Mouse (Mus musculus) naive thymus-derived CD4-positive, alpha-beta T cell, adult 2 months (primary cell): ENCODE results near the gene Gm20716.
A peak's percentile ranks its signal among the peaks of the same experiment; 100 is the strongest.
"Not testable (repeated sequence)": the region's sequence is repeated elsewhere in the genome, so short reads cannot be mapped to it uniquely, and the experiment has no call there.

Experiments
- DNase-seq: peaks from one replicate; pipeline ENCODE4 v3.0.0-alpha.2; 2011; ENCODE audit warnings: low read depth

Gene Gm20716

GRCm38 (mm10) chr2:168166750-168167460 lies 63.3 kb downstream of the Gm20716 start:
- DNase-seq, result no peak

- DNase-seq, result peak; percentile 41
Measured at GRCm38 (mm10) chr2:168161978-168162377, 68.2 kb downstream of the Gm20716 start.

DNA sequence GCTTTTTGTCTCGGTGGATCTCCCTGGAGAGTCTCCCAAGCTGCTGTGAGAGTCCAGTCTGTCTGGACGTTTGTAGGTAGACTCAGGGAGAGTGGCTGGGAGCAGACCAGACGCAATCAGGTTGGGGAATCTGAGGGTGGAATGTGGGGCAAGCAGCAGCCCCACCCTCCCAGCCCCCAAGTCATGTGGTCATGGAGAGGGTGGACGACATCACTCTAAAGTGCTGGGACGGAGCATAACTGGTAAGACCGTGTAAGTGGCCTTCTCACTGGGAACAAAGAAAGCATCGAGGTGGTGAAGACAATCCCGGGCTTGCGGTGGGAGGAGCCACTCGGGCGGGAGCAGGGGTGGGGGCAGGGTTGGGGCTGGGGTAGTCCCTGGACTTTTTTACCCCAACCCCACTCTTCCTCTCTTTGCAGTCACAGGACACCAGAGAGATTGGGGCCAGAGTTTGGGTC lies 68.6 kb downstream of the Gm20716 start:
- DNase-seq, result no peak

DNA sequence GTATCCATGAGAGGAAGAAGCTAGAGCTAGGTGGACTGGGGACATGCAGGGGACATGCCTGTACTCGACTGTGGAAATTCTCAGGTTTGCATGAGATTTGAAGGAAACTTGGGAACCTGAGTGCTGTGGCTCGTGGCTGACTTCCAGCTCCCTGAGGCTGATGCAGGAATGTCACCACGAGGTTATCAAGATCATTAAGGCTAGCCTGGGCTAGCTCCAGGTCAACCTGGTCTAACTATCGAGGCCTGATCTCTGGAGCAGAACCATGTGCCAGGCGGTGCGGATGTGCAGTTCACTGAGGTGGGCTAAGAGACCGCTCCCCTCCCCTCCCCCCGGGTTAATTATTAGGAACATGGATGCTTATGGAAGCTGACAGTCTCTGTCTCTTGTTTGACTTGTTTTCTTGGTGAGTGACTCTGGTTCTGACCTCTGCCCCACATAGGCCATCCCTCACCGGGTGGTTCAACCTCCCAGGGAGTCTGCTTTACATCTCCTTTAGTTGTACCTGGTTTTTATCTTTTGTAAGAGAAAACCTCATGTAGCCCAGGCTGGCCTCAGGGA lies 69.7 kb downstream of the Gm20716 start:
- DNase-seq, result no peak

- DNase-seq, result peak; percentile 75
Measured at GRCm38 (mm10) chr2:168158911-168159711, 71.1 kb downstream of the Gm20716 start.

DNA sequence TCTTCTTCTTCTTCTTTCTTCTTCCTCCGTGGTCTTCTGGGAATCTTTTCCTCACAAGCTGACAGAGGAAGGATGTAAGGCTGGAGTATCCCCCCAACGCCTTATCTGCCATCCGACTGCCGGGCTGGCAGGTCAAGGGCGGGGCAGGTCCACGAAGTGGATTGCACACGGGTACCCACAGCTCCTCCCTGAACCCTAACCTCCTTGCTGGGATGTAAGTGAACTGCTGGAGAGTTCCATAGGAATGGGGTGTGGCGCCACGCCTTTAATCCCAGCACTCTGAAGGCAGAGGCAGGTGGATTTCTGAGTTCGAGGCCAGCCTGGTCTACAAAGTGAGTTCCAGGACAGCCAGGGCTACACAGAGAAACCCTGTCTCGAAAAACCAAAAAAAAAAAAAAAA lies 72.2 kb downstream of the Gm20716 start:
- DNase-seq, result not testable (repeated sequence)

GRCm38 (mm10) chr2:168156361-168156760 lies 73.8 kb downstream of the Gm20716 start:
- DNase-seq, result no peak

DNA sequence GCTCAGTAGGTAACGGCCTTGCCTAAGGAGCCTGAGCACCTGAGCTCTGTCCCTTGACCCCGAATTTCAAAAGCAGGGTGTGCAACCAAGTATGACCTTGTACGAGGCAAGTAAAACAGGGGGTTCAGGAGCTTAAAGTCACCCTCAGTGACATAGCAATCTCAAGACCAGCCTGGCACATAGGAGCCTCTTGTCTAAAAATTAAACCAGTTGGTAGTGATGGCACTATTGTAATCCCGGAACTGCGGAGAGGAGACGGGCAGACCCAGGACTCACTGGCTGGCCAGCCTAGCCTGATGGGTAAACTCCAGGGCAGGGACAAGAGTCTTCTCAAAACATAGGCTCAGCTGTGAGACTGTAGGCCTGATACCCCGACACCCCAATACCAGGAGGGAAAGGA lies 74.5 kb downstream of the Gm20716 start:
- no peak for DNase-seq

GRCm38 (mm10) chr2:168154090-168154881 lies 75.9 kb downstream of the Gm20716 start:
- peak; percentile 93 for DNase-seq

- no peak for DNase-seq
Measured at GRCm38 (mm10) chr2:168149241-168149640, 80.9 kb downstream of the Gm20716 start.

- no peak for DNase-seq
Measured at GRCm38 (mm10) chr2:168147722-168148432, 82.3 kb downstream of the Gm20716 start.

DNA sequence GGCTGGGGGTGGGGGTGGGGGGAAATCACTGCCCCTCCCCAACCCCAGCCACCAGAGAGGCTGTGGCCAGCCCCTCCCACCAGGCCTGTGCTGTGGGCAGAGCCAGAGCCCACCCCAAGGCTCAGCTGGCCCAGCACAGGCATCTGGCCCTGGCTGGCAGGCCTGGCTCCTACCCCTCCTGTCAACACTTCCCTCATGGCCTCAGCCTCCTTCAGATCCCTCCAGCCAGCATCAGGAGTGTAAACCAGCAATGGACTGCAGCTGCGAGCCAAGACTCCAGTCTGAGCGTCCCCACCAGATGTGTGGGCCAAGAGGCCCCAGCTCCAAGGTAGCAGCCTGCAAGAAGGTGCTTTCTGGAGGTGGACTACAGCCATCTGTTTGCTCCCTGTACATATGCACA lies 84.7 kb downstream of the Gm20716 start:
- DNase-seq, result no peak

GRCm38 (mm10) chr2:168143794-168144193 lies 86.4 kb downstream of the Gm20716 start:
- no peak for DNase-seq

DNA sequence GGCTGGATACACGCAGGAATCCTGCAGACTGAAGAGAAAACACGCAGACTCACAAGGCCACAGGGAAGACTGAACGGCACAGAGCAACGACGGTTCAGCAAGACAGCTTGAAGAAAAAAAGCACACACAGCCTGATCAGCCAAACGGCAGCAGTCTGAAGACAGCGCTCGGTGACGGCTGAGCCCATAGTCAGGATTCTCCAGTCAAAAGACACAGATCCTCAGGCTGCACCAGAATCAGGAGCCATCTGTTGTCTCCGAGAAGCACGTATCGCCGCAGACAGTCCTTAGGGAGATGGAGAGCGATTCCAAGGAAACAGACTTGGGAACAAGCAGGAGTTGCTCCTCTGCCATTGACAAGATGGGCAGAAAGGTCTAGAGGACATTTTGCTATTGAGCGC lies 93.0 kb downstream of the Gm20716 start:
- no peak for DNase-seq
